Mouse (Mus musculus): ENCODE data around the gene Fam71a.

DNA sequence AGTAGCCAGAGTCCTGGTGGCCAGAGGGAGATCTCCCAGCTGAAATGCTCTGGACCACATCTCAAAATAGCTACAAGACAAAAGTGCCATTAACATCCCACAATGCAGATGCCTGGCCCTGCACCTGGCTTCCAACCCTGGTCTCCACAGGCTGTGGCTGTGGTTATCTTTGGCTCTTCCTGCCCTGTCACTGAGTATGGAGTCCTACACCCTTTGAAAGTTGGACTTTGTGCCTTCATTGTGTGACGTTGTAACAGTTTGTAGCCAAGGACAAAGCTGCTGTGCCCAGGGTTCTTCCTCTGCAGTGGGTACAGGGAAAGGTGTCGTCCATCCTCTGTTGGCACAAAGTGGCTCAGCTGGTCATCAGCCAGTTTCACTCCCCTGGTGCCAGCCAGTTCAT is 5.8 kb upstream of the Fam71a start:
- no peak for TF ChIP-seq POLR2A (IDR thresholded peaks at IDR 0.05; ENCODE audit: insufficient read depth, low read depth, low read length)
- no peak for TF ChIP-seq CTCF (IDR thresholded peaks at IDR 0.05)

All from heart, adult 2 months (tissue).